9 mouse cellular contexts compared by ENCODE assay signal in the genomic region with DNA sequence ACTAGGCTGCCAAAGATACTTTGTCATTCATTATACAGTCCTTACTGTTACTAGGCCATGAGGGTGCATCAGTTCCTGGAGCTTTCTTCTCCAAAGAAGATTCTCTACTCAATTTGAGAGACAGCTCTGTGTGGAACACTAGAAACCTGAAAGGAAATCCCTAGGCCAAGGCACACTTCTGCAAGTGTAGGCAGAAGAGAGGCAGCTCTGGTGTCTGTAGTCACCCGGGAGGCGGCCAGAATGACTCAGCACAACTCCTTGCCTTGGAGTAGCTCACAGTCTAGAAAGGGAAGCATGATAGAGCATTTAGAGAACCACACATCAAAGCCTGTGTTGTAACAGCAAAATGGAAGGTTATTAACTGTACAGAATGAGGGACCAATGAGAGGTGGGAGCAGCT.
A peak's percentile ranks its signal among the peaks of the same experiment; 100 is the strongest.
DNase-seq lines count a peak whose midpoint lies in the region; ATAC-seq and TF ChIP-seq lines count a peak whose summit lies in the region.
"Had no signal": no experiment of that assay in that cellular context is flagged by ENCODE, and none has a peak within 500 bp of the region (broad histone marks: within the 10 kb centered on the region; RNA-seq: fewer than 3 reads in every experiment).

No protein-coding gene starts in this region.

- peak; percentile 54 for DNase-seq in kidney, adult 9 months
- DNase-seq in adipocyte (ENCODE audit: low spot score): peak; percentile 75
- peak in 1 of 2 experiments; percentile 73 for DNase-seq in heart, adult 2 months
- DNase-seq in liver, embryonic 14.5 days (ENCODE audit: low read depth in 3 of 3, low spot score in 3 of 3): peak in 1 of 3 experiments; percentile 22
- DNase-seq in stomach, postnatal 0 days (ENCODE audit: low spot score): peak; percentile 40
- no peak for DNase-seq in spleen, postnatal 4 days (ENCODE audit: low spot score in 2 of 2)
- no peak for DNase-seq in cerebellum, adult 8-10 months

- H3K27me3 ChIP-seq in kidney, embryonic 16.5 days (ENCODE audit: insufficient read depth, low read length): no peaks in the 10 kb centered on the region
- H3K27me3 ChIP-seq in heart, adult 2 months (ENCODE audit: control insufficient read depth, insufficient read depth, low read length): no peaks in the 10 kb centered on the region
- H3K27me3 ChIP-seq in liver, embryonic 14.5 days (ENCODE audit: control insufficient read depth, insufficient read depth, low read length): no peaks in the 10 kb centered on the region
- no peaks in the 10 kb centered on the region for H3K27me3 ChIP-seq in stomach, postnatal 0 days (ENCODE audit: control insufficient read depth, insufficient read depth, low read length)

- TF ChIP-seq EP300 in heart, adult 2 months (IDR thresholded peaks at IDR 0.05; ENCODE audit: insufficient read depth, low read depth, low read length): no peak
- no peak for TF ChIP-seq EP300 in liver, embryonic 14.5 days (IDR thresholded peaks at IDR 0.05; ENCODE audit: low read depth)
- TF ChIP-seq EP300 in stomach, postnatal 0 days (optimal IDR thresholded peaks at IDR 0.05): no peak

- no peak overlapping the region for H3K27ac ChIP-seq in kidney, embryonic 16.5 days (ENCODE audit: low read length)
- H3K27ac ChIP-seq in heart, adult 2 months: peak overlapping the region; percentile 31; the same call in 1 of the 2 replicates
- H3K27ac ChIP-seq in liver, embryonic 14.5 days: no peak overlapping the region
- H3K27ac ChIP-seq in stomach, postnatal 0 days (replicated peaks): peak overlapping the region; percentile 45

- TF ChIP-seq CTCF in heart, adult 2 months (IDR thresholded peaks at IDR 0.05): no peak
- no peak for TF ChIP-seq CTCF in liver, embryonic 14.5 days (IDR thresholded peaks at IDR 0.05; ENCODE audit: low read depth)
- no peak for TF ChIP-seq CTCF in stomach, postnatal 0 days (IDR thresholded peaks at IDR 0.05; ENCODE audit: low read depth)

- no peak overlapping the region for H3K4me2 ChIP-seq in kidney, embryonic 16.5 days (replicated peaks; ENCODE audit: low read depth, low read length)
- no peak overlapping the region for H3K4me2 ChIP-seq in liver, embryonic 14.5 days (ENCODE audit: low read depth)
- no peak overlapping the region for H3K4me2 ChIP-seq in stomach, postnatal 0 days (replicated peaks; ENCODE audit: low read depth)

- H3K79me2 ChIP-seq in heart, adult 2 months (replicated peaks; ENCODE audit: control insufficient read depth, insufficient read depth, low read length): no peaks in the 10 kb centered on the region

- TF ChIP-seq POLR2A in heart, adult 2 months (IDR thresholded peaks at IDR 0.05; ENCODE audit: insufficient read depth, low read depth, low read length): no peak

- H3K9ac ChIP-seq in kidney, embryonic 16.5 days (replicated peaks; ENCODE audit: low read length): no peak overlapping the region
- no peak overlapping the region for H3K9ac ChIP-seq in heart, adult 2 months (ENCODE audit: low read depth, low read length)
- H3K9ac ChIP-seq in liver, embryonic 14.5 days (replicated peaks): no peak overlapping the region
- no peak overlapping the region for H3K9ac ChIP-seq in stomach, postnatal 0 days (ENCODE audit: low read length)

- WGBS in kidney, embryonic 16.5 days: 90% methylated on average over 2 of the region's 2 CpGs
- 39% methylated on average over 2 of the region's 2 CpGs for WGBS in heart, adult 2 months
- WGBS in liver, embryonic 14.5 days (ENCODE audit: insufficient replicate concordance): 7% methylated on average over 2 of the region's 2 CpGs
- 45% methylated on average over 2 of the region's 2 CpGs for WGBS in stomach, postnatal 0 days

- peaks cover 54% of the 10 kb centered on the region for H3K36me3 ChIP-seq in kidney, embryonic 16.5 days (ENCODE audit: insufficient read depth, low read length)
- peaks cover 34% of the 10 kb centered on the region for H3K36me3 ChIP-seq in heart, adult 2 months (ENCODE audit: control insufficient read depth, insufficient read depth, low read length)
- H3K36me3 ChIP-seq in liver, embryonic 14.5 days (replicated peaks; ENCODE audit: control insufficient read depth, insufficient read depth, low read depth): no peaks in the 10 kb centered on the region
- peaks cover 16% of the 10 kb centered on the region; the same call in 1 of the 2 replicates for H3K36me3 ChIP-seq in stomach, postnatal 0 days (ENCODE audit: control insufficient read depth, insufficient read depth, low read length)

- intact Hi-C loops in heart, adult 2 months (cut with DNase I): loop anchor here (5.0 kb wide), 1 partner anchor 432 kb away; no protein-coding TSS in a partner anchor

- no peaks in the 10 kb centered on the region for H3K4me1 ChIP-seq in kidney, embryonic 16.5 days (ENCODE audit: insufficient read depth, low read length)
- H3K4me1 ChIP-seq in heart, adult 2 months (ENCODE audit: control insufficient read depth, insufficient read depth, low read length): peaks cover 20% of the 10 kb centered on the region
- 0 out of 4 replicates have a peak, but pooled peaks cover 0 to 3% of the 10 kb centered on the region in 2 experiments for H3K4me1 ChIP-seq in liver, embryonic 14.5 days (replicated peaks; ENCODE audit: control insufficient read depth in 2 of 2, insufficient read depth in 2 of 2, low read length in 1 of 2)
- peaks cover 5% of the 10 kb centered on the region; the same call in 1 of the 2 replicates for H3K4me1 ChIP-seq in stomach, postnatal 0 days (replicated peaks; ENCODE audit: control insufficient read depth, insufficient read depth)

- H3K4me3 ChIP-seq in kidney, embryonic 16.5 days (ENCODE audit: low read length): no peak overlapping the region
- no peak overlapping the region for H3K4me3 ChIP-seq in heart, adult 2 months
- no peak overlapping the region for H3K4me3 ChIP-seq in liver, embryonic 14.5 days (ENCODE audit: insufficient read depth in 1 of 2, low read depth in 2 of 2, low read length in 2 of 2)
- H3K4me3 ChIP-seq in stomach, postnatal 0 days (ENCODE audit: low read depth, low read length): no peak overlapping the region
- H3K4me3 ChIP-seq: myocyte had no signal

- no peak for ATAC-seq in kidney, embryonic 16.5 days (ENCODE audit: low FRiP score, low TSS enrichment)
- 0 out of 2 replicates have a peak, but pooled peaks have one; percentile 35 for ATAC-seq in liver, embryonic 14.5 days (ENCODE audit: insufficient read depth)
- peak; percentile 65 for ATAC-seq in stomach, postnatal 0 days (ENCODE audit: low FRiP score, low TSS enrichment)

- H3K9me3 ChIP-seq in kidney, embryonic 16.5 days (ENCODE audit: low read length): 0 out of 2 replicates have a peak, but pooled peaks cover 2% of the 10 kb centered on the region
- no peaks in the 10 kb centered on the region for H3K9me3 ChIP-seq in liver, embryonic 14.5 days (ENCODE audit: control insufficient read depth, low read length)
- no peaks in the 10 kb centered on the region for H3K9me3 ChIP-seq in stomach, postnatal 0 days (ENCODE audit: control insufficient read depth, low read length)

Comparison
In these comparisons a context has a peak if more than half of its experiments do, and no peak if none do; other contexts are left out.
1. DNase-seq: peak in kidney, adult 9 months (single experiment), adipocyte (single experiment) and stomach, postnatal 0 days (single experiment); none in spleen, postnatal 4 days (0 of 2) and cerebellum, adult 8-10 months (single experiment).
2. H3K27ac ChIP-seq: peak in heart, adult 2 months (single experiment) and stomach, postnatal 0 days (single experiment); none in kidney, embryonic 16.5 days (single experiment) and liver, embryonic 14.5 days (single experiment).